Mouse (Mus musculus) adrenal gland, adult 2 months (tissue): ENCODE measurements around the gene Sec22b. TPM values are rescaled to one million over a fixed set of nuclear protein-coding genes. Genes with fewer than 3 reads are reported as not detected.
A peak's percentile ranks its signal among the peaks of the same experiment; 100 is the strongest.

Source experiments
- DNase-seq: peaks from one replicate; pipeline ENCODE4 v3.0.0; 2021
- polyA plus RNA-seq: library from polyadenylated mRNA; depleted of rRNA; stranded (reverse); fragments of >200 nt; gene quantifications from 2 replicates; pipeline ENCODE4 v1.2.3, GENCODE M21; 2012
- total RNA-seq, 2 experiments: library from RNA; stranded (reverse); gene quantifications; 2 replicates each; pipeline ENCODE4 v1.2.3; 2021

Sec22b gene
- total and polyA plus RNA-seq, 3 experiments = 21.4 to 160 (median 98.8) TPM

DNA sequence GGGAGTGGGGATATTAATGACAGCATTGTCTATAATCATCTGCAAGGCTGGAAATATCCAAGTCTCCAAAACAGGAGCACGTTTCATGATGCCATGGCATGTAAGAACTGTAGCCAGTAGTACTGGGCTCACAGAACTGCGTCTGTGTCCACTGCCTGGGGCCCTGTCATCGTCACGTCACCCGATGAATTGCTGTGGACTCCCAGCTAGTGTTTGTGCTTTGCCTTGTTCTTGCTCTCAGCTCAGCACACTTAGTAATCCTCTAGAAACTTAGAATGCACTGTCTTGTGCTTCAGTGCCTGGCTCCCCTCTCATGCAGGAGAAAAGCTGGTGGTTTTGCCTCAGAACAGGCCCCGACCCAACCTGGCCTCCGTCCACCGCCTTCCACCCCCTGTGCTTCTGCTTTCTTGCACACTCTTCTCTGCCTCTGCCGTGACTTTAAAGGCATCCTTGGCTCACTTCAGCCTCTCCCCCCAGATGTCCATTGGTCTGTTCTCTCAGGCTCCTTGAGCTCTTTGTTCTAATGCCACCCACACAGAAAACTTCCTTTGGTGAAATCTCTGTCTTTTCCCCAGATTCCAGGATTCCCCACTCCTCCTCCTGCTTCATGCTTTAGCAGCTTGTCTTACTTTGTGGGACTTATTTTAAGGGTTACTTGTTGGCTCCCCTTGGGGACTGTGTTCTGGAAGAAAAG, 39.7 kb downstream of the Sec22b start:
- no peak for DNase-seq

DNA sequence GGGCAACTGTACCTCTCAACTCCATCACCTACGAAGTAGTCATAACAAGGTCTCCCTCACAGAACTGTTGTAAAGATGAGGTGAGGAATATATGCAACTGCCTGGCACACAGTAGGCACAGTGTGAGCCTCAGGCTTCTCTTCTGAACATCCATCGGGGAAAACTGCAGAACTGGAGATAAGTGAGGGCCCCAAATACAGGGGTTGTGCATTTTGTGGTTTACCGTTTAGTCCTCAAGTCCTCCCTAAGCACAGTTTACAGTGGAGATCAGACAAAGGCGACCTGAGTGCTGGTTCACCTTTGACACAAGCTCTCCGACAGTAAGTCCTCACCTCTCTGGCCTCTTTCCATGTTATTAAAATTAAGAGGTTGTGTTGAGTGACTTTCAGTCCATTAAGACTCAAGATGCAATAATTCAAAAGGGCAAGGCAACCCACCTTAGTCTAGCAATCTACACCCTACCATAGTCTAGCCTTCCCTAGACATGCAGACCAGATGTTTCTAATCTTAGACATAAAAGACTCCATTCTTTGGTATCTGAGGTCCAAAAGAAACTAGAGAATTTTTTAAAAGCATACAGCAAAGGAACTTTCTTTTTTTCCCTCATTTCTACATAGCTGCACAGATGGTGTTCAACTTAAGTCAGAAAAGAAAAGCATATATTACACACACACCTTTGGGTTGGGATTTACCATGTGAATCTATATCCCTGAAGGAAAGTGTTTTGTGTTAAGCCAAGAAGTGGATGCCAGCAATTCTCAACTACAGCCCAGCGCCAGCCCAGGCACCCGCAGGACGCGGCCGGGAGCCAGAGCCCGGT, 40.7 kb downstream of the Sec22b start:
- DNase-seq = no peak

DNA sequence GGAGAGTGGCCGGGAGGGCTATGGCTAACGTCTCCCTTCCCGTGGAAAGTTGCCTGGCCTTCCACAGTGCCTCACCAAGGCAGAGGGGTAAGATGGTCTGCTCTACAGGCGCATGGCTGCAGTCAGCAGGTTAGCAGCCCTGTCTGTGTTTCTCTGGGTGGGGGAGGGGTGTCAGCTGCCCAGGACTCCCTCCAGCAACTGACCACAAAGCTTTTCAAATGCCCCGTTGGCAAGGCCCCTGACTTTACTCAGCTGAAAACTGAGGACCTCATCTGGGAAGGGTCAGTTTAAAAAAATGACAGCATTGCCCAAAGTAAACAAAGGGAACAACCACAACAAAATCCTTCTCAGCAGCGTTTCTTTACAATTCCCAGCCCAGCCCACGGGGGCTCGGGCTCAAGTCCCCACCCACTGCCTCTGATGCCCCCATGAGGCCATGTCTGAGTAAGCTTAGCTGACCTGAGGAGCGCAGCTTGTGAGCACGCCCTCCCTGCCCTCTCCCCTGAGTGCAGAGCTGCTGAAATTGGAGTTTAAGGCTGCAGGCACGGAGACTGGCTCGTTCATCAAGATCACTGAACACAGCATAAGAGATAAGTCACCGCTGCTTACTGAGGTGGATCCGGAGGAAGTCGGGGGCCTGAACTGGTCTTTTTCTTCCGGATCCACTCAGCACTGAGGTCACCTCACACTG, 41.4 kb downstream of the Sec22b start:
- no peak for DNase-seq

DNA sequence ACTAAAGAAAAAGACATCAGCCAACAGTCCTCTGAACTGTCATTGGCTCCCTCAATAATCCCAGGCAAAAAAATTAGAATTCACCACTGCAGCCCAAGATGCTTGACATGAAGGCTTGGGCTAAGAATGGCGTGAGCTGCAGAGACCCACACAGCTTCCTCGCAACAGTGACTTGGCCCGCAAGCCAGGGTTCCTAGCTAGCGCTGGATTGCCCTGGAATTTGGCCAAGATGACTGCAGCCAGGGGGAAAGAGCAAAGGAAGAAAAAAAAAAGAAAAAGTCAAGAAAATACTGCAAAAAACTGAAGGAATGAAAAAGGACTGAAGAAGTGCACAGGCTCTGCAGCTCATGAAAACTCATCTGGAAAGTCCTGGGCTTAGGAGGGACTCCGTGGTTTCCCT, 43.5 kb downstream of the Sec22b start:
- peak; percentile 24 for DNase-seq

DNA sequence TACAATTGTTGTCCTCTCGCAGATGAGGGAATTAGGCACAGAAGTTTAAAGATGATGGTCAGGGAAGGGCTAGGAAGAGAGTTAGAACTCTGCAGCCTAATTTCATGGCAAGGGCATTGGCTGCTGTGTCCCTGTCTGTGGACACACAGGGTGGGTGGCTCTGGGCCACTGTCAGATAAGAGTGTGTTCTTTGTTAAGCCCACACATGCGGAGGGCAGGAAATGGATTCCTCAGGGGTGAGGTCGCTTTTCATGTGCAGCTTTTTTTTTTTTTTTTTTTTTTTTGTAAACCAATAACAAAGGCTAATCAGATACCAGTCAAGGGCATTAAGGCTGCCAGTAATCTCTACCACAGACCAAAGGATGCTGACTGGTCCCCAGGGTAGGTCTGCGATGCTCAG, 45.4 kb downstream of the Sec22b start:
- no peak for DNase-seq

DNA sequence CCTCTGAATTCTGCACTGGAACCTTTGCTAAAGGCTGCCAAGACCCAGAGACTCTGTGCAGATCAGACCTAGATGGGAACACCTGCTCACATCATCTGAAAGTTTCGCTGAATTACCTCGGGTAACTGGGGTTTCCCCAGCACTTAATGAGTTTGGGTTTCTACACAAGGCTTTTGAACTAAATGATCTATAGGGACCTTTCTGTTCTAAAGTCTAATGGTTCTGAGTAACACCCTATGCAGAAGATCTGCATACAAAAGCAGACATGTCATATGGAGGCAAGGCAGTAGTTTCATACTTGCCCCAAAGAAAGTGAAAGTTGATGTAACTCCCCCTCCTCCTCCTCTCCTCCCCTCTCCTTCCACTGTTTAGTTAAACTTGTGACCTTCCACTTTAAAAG, 47.5 kb downstream of the Sec22b start:
- no peak for DNase-seq

DNA sequence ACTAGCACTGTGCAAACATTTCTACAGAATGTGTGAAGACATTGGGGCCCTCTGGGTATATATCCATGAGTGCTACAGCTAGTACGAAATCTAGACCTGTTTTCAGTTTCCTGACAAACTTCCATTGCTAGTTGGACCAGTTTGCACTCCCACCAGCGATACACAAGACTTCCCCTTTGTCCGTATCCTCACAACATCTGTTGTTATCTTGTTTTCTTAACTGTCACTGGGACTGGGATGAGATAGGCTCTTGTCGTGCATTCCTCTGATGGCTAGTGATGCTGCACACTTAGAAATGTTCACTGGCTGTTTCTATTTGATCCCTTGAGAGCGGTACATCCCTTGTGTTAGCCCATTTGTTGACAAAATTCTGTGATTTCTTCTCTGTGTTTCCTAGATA, 49.0 kb downstream of the Sec22b start:
- DNase-seq = no peak

DNA sequence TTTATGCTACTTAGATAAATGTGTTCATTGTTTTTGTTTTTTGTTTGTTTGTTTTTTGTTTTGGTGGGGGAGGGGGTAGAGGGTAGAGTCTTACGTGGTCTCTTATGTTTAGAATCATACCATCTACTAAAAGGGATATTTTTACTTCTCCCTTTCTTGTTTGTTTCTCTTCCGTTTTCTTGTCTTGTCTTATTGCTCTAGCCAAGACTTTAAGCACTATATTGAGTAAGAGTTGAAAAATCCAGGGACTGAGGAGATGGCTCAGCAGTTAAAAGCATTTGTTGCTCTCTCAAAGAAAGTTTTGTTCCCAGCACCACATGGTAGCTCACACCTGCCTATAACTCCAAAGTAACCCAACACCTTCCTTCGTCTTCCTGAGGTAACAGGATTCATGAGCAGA, 50.1 kb downstream of the Sec22b start:
- no peak for DNase-seq

DNA sequence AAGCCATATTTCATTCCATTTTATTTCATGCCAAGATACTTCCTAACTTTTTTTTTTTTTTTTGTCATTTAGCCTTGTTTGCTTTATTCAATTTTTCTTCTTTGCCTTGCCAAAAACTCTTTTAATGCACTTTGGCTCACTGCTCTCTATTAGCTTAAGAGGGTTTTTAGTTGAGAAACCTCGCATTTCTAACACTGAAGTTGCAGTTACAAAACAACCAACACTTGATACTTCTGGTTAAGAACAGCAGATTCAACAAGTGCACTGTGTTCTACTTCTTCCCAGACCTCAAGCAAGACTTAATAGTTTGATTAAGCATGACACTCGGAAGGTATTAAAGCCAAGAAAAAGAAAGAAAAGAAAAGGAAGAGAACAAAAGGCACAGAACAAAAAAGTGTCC, 52.2 kb downstream of the Sec22b start:
- DNase-seq = no peak

DNA sequence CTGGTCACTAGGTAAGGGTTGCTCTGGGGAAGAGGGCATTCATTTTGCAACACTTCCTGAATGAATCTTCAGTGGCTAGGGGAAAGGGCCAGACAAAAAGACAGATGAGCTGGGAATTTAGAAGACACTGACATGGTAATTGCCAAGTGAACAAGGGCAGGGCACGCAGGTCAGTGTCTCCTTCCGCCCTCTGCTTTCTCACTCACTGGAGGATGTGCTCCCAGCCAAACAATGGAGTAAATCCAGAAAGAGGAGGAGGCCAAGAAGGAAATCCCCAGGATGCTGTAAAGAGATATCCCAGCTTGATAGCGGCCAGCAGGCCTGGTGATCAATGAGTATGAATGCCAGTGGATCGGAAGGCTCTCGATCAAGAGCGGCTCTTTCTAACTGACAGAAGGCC, 55.3 kb downstream of the Sec22b start:
- peak; percentile 18 for DNase-seq

DNA sequence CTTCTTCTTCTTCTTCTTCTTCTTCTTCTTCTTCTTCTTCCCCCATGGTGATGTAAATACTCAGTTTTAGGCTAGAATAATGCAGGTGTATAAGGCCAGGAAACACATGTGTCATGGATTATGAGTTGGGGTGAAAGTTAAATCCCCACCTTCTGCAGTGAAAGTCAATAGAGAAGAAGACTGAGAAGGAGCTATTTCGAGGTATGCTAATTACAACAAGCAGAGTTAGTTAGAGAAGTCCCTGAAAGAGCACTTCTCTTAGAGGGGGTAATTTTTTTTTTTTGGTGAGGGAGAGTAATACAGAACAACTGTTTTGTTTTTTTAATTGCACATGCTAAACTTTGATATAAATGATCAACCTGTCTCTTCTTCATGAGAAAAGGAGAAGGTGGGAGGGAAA, 55.9 kb downstream of the Sec22b start:
- DNase-seq = no peak

DNA sequence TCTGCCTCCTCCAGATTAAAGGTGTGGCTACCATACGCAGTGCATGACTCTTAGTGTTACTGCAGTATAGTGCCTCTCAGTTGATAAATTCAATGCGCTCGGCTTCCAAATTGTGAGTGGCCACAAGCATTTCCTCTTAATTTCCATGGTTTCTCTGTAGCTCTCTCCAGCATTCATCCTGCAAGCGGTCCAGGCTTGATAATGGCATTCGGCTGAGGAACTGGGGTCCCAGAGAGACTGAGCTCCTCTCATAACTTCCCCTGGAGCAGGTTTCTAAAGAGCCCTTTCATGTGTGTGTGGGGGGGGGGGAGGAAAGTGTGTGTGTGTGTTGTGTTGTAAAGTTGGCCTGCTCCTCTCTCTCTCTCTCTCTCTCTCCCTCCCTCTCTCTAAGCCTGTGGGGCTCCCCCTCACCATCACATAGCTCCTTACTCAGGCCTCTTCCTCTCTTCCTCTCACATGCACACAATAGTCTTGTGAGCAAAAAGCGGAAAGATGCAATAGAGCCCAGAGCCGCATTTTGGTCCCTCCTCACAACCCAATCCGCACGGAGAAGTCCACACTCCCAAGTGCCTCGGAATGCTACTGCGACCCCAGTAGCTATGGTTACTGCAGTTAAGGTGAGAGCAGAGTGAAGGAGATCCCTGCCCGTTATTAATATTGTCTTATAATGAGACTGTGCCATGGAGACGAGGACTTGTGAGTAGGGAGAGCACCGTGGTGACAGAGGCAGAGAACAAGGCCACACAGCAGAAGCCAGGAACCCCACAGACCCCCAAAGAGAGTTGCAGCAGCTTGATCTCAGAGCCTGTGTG, 60.0 kb downstream of the Sec22b start:
- no peak for DNase-seq

DNA sequence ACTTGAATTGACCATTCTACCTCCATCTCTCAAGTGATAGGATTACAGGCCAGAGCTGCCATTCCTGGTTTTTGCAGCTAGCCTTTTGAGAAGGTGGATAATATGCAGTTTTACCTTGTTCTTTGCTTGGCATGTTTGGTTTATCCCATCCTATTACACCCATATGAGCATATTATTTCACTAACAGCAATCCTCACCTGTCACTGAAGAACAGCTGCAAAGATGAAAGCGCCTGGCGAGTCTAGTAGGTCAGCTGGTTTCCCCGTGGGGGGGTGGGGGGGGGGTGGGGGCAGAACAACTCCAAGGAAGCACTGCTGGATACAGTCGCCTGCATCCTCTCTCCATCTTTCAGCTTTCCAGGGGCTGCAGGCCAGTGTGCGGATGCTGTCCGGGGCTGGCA, 61.0 kb downstream of the Sec22b start:
- no peak for DNase-seq

DNA sequence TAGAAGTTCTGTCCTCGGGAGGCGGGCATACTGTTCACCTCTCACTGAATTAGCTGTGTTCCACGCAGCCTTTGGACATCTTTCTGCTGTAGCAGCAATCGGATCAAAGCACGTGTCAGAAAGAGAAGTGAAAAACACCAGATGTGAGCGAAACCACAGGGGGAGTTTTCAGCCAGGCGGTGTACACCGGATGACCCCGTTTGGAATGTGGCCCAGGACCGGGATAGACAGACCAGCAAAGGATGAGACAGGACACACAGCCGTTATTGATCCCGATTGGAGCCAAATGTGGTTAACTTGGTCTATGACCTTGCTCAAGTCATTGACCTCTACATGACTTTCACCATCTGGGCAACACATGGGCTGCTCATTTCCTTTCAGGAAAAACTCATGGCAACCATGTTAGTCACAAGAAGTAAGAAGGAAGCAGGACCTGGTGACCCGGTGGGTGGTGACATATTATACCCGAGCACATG, 63.9 kb downstream of the Sec22b start:
- peak; percentile 17 for DNase-seq

DNA sequence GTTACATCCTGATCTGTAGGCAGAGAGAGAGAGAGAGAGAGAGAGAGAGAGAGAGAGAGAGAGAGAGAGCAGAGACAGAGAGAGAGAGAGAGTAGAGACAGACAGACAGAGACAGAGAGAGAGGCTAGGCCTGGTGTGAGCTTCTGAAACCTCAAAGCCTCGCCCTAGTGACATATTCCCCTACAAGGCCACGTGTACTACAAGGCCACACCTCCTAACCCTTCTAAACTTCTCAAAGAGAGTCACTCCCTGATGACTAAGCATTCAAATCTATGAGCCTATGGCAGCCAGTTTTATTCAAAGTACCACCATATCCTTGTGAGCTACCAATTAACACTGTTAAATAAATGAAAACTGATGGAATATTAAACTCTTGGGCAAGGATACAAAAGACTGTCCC, 66.6 kb downstream of the Sec22b start:
- no peak for DNase-seq

DNA sequence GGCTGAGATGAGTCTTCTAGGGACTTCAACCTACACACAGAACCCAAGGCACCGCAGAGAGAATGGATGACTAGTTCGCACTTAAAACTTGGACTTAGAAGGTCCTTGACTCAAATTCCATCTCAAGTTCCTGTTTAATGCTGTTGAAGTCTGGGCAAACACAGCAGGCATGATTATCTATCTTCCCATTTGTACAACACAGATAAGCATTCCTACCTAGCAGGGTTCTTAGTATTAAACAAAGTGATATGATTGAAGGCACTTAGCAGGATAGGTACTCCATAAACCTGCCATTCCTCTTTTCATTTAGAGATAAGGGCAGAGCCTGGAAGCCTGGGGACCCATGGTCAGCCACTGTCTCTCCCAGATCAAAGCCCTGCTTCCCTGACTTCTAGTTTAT, 67.2 kb downstream of the Sec22b start:
- no peak for DNase-seq

DNA sequence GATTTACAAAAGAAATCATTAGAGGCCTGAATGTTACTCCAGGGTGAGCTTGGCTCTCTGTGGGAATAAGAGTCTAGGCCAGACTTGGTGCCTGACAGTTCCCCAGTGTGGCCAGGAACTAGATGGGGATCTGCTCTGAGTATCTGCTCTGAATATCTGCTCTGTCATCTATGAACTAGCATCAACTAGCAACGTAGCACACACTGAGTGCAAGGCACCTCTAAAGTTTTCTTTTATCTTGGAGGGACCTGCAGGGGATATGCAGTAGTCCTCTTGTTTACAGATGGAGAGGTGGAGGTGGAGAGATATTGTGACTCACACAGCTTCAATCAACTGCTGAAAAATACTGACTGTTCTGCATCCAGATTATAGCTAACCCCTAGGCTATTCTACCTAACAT, 68.0 kb downstream of the Sec22b start:
- DNase-seq = no peak

DNA sequence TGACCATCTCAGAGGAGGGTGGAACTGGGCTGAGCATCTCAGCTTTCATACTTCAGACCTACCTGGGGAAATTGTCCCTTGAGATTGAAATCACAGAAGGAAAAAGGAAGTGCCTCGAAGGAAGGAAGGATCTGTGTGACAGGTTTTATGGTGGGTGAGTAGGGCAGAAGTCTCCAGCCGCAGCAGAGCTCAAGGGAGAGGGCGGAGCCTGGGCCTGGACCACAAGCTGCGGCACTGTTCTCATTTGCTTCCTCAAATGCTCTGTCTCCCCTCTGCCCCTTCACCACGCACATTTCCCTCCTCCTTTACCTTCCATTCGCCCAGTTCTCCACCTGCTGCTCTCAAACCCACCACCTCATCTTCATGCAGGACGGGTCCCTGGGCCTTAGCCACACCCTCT, 70.1 kb downstream of the Sec22b start:
- DNase-seq = no peak

DNA sequence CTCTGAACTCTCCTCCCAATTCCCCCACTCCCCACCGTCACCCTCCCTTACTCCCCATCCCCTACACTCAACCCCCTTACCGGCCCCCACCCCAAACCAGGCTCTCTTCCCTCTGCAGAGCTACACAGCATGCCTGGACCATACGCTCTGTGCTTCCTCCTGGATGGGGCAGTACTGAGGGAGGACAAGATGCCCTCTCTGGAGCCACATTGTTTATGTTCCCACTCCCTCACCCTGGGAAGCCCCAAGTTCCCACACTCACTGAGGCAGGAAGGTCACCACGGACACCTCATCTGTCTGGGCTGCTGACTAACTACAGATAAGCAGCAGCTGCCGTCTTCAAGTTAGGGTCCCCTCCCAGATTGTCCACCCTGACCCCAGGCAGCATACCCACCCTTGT, 71.2 kb downstream of the Sec22b start:
- no peak for DNase-seq

DNA sequence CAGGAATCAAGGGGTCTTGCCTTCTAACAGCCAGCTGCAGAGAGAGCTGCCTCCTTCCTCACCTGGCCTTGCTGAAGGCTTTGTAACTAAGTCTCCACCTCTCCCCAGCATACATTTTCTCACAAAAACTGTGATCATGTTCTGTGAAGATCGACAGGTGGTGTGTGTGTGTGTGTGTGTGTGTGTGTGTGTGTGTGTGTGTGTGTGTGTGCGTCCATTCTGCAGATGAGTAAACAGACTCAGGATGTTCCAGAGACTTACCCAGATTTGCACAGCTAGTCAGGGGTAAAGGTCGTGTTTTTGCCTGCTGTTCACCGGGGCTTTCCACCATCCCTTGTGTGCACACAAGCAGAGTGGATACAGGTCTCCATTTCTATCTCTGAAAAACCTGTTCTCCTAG, 71.7 kb downstream of the Sec22b start:
- no peak for DNase-seq
